Mouse (Mus musculus): ENCODE results near the gene Zzef1. TPM values are rescaled to one million over a fixed set of nuclear protein-coding genes. Genes with fewer than 3 reads are reported as not detected.
A peak's percentile ranks its signal among the peaks of the same experiment; 100 is the strongest.

Zzef1 gene
- polyA plus RNA-seq, 1 experiment from 2014 or later, result 8.8 TPM

- H3K36me3 ChIP-seq (ENCODE audit: insufficient read depth, low read length), result peaks cover 22% of the 10 kb centered on the region
- no peak for ATAC-seq (ENCODE audit: low FRiP score, low TSS enrichment)
- no peaks in the 10 kb centered on the region for H3K4me1 ChIP-seq (ENCODE audit: insufficient read depth, low read length)
- no peaks in the 10 kb centered on the region for H3K27me3 ChIP-seq (ENCODE audit: insufficient read depth, low read length)
- no peak overlapping the region for H3K9ac ChIP-seq (replicated peaks; ENCODE audit: low read length)
- no peak overlapping the region for H3K27ac ChIP-seq (ENCODE audit: low read length)
- WGBS, result 43% methylated on average over 3 of the region's 3 CpGs
- no peaks in the 10 kb centered on the region for H3K9me3 ChIP-seq (ENCODE audit: low read length)
- no peak overlapping the region for H3K4me3 ChIP-seq (ENCODE audit: low read length)
- H3K4me2 ChIP-seq (replicated peaks; ENCODE audit: low read depth, low read length), result no peak overlapping the region
Observed at GRCm38 (mm10) chr11:72854251-72854650, 58.2 kb downstream of the Zzef1 start.

GRCm38 (mm10) chr11:72856764-72857163, 60.7 kb downstream of the Zzef1 start:
- no peak overlapping the region for H3K27ac ChIP-seq (ENCODE audit: low read length)
- no peaks in the 10 kb centered on the region for H3K9me3 ChIP-seq (ENCODE audit: low read length)
- H3K4me3 ChIP-seq (ENCODE audit: low read length), result no peak overlapping the region
- H3K9ac ChIP-seq (replicated peaks; ENCODE audit: low read length), result no peak overlapping the region
- WGBS, result 78% methylated on average over 2 of the region's 2 CpGs
- peaks cover 24% of the 10 kb centered on the region for H3K36me3 ChIP-seq (ENCODE audit: insufficient read depth, low read length)
- no peaks in the 10 kb centered on the region for H3K27me3 ChIP-seq (ENCODE audit: insufficient read depth, low read length)
- ATAC-seq (ENCODE audit: low FRiP score, low TSS enrichment), result no peak
- no peaks in the 10 kb centered on the region for H3K4me1 ChIP-seq (ENCODE audit: insufficient read depth, low read length)
- no peak overlapping the region for H3K4me2 ChIP-seq (replicated peaks; ENCODE audit: low read depth, low read length)

GRCm38 (mm10) chr11:72861236-72861635, 65.2 kb downstream of the Zzef1 start:
- Histone ChIP-seq H3K27me3 (ENCODE audit: insufficient read depth, low read length) (no peaks in the 10 kb centered on the region), H3K9me3 (ENCODE audit: low read length) (no peaks in the 10 kb centered on the region), H3K4me2 (replicated peaks; ENCODE audit: low read depth, low read length) (no peak overlapping the region), H3K4me1 (ENCODE audit: insufficient read depth, low read length) (no peaks in the 10 kb centered on the region), H3K4me3 (ENCODE audit: low read length) (no peak overlapping the region), H3K27ac (ENCODE audit: low read length) (no peak overlapping the region), H3K36me3 (ENCODE audit: insufficient read depth, low read length) (peaks cover 30% of the 10 kb centered on the region), H3K9ac (replicated peaks; ENCODE audit: low read length) (no peak overlapping the region)
- no peak for ATAC-seq (ENCODE audit: low FRiP score, low TSS enrichment)
- WGBS, result 93% methylated on average over 3 of the region's 3 CpGs

GRCm38 (mm10) chr11:72866446-72866845, 70.4 kb downstream of the Zzef1 start:
- Histone ChIP-seq H3K27ac (ENCODE audit: low read length) (no peak overlapping the region), H3K4me2 (replicated peaks; ENCODE audit: low read depth, low read length) (no peak overlapping the region), H3K27me3 (ENCODE audit: insufficient read depth, low read length) (no peaks in the 10 kb centered on the region), H3K9me3 (ENCODE audit: low read length) (no peaks in the 10 kb centered on the region), H3K36me3 (ENCODE audit: insufficient read depth, low read length) (peaks cover 38% of the 10 kb centered on the region), H3K9ac (replicated peaks; ENCODE audit: low read length) (no peak overlapping the region), H3K4me1 (ENCODE audit: insufficient read depth, low read length) (no peaks in the 10 kb centered on the region), H3K4me3 (ENCODE audit: low read length) (no peak overlapping the region)
- ATAC-seq (ENCODE audit: low FRiP score, low TSS enrichment), result no peak
- WGBS, result 88% methylated on average over 7 of the region's 7 CpGs

- H3K9me3 ChIP-seq (ENCODE audit: low read length), result no peaks in the 10 kb centered on the region
- no peak for ATAC-seq (ENCODE audit: low FRiP score, low TSS enrichment)
- no peak overlapping the region for H3K4me3 ChIP-seq (ENCODE audit: low read length)
- H3K4me1 ChIP-seq (ENCODE audit: insufficient read depth, low read length), result no peaks in the 10 kb centered on the region
- 89% methylated on average over 1 of the region's 1 CpGs for WGBS
- no peaks in the 10 kb centered on the region for H3K27me3 ChIP-seq (ENCODE audit: insufficient read depth, low read length)
- H3K36me3 ChIP-seq (ENCODE audit: insufficient read depth, low read length), result peaks cover 28% of the 10 kb centered on the region
- H3K4me2 ChIP-seq (replicated peaks; ENCODE audit: low read depth, low read length), result no peak overlapping the region
- no peak overlapping the region for H3K27ac ChIP-seq (ENCODE audit: low read length)
- H3K9ac ChIP-seq (replicated peaks; ENCODE audit: low read length), result no peak overlapping the region
Observed at GRCm38 (mm10) chr11:72872061-72872460, 76.0 kb downstream of the Zzef1 start.

- no peak overlapping the region for H3K4me3 ChIP-seq (ENCODE audit: low read length)
- H3K4me2 ChIP-seq (replicated peaks; ENCODE audit: low read depth, low read length), result no peak overlapping the region
- no peak overlapping the region for H3K9ac ChIP-seq (replicated peaks; ENCODE audit: low read length)
- H3K36me3 ChIP-seq (ENCODE audit: insufficient read depth, low read length), result peaks cover 34% of the 10 kb centered on the region
- H3K9me3 ChIP-seq (ENCODE audit: low read length), result no peaks in the 10 kb centered on the region
- ATAC-seq (ENCODE audit: low FRiP score, low TSS enrichment), result no peak
- 78% methylated on average over 1 of the region's 1 CpGs for WGBS
- no peaks in the 10 kb centered on the region for H3K27me3 ChIP-seq (ENCODE audit: insufficient read depth, low read length)
- no peak overlapping the region for H3K27ac ChIP-seq (ENCODE audit: low read length)
- H3K4me1 ChIP-seq (ENCODE audit: insufficient read depth, low read length), result no peaks in the 10 kb centered on the region
Observed at GRCm38 (mm10) chr11:72892623-72893022, 96.6 kb downstream of the Zzef1 start.

- 45% methylated on average over 4 of the region's 4 CpGs for WGBS
- H3K36me3 ChIP-seq (ENCODE audit: insufficient read depth, low read length), result peaks cover 33% of the 10 kb centered on the region
- H3K27ac ChIP-seq (ENCODE audit: low read length), result no peak overlapping the region
- H3K4me1 ChIP-seq (ENCODE audit: insufficient read depth, low read length), result no peaks in the 10 kb centered on the region
- H3K9ac ChIP-seq (replicated peaks; ENCODE audit: low read length), result no peak overlapping the region
- H3K27me3 ChIP-seq (ENCODE audit: insufficient read depth, low read length), result no peaks in the 10 kb centered on the region
- no peak for ATAC-seq (ENCODE audit: low FRiP score, low TSS enrichment)
- H3K4me3 ChIP-seq (ENCODE audit: low read length), result no peak overlapping the region
- no peaks in the 10 kb centered on the region for H3K9me3 ChIP-seq (ENCODE audit: low read length)
- no peak overlapping the region for H3K4me2 ChIP-seq (replicated peaks; ENCODE audit: low read depth, low read length)
Observed at GRCm38 (mm10) chr11:72908391-72908790, 112.4 kb downstream of the Zzef1 start.

GRCm38 (mm10) chr11:72917299-72917996, 121.4 kb downstream of the Zzef1 start:
- Histone ChIP-seq H3K36me3 (ENCODE audit: insufficient read depth, low read length) (peaks cover 39% of the 10 kb centered on the region), H3K4me1 (ENCODE audit: insufficient read depth, low read length) (no peaks in the 10 kb centered on the region)
- WGBS, result 82% methylated on average over 7 of the region's 7 CpGs

GRCm38 (mm10) chr11:72923116-72923515, 127.1 kb downstream of the Zzef1 start:
- WGBS, result 32% methylated on average over 4 of the region's 4 CpGs
- H3K36me3 ChIP-seq (ENCODE audit: insufficient read depth, low read length), result peaks cover 29% of the 10 kb centered on the region
- H3K4me1 ChIP-seq (ENCODE audit: insufficient read depth, low read length), result peaks cover 6% of the 10 kb centered on the region; the same call in 1 of the 2 replicates
- no peak overlapping the region for H3K4me3 ChIP-seq (ENCODE audit: low read length)
- H3K9ac ChIP-seq (replicated peaks; ENCODE audit: low read length), result no peak overlapping the region
- no peaks in the 10 kb centered on the region for H3K9me3 ChIP-seq (ENCODE audit: low read length)
- H3K27me3 ChIP-seq (ENCODE audit: insufficient read depth, low read length), result no peaks in the 10 kb centered on the region
- peak; percentile 37; the same call in 1 of the 2 replicates for ATAC-seq (ENCODE audit: low FRiP score, low TSS enrichment)
- no peak overlapping the region for H3K27ac ChIP-seq (ENCODE audit: low read length)
- no peak overlapping the region for H3K4me2 ChIP-seq (replicated peaks; ENCODE audit: low read depth, low read length)

More at GRCm38 (mm10) chr11:72917299-72917996, 121.4 kb downstream of the Zzef1 start:
- Histone ChIP-seq H3K9ac (replicated peaks; ENCODE audit: low read length) (no peak overlapping the region), H3K4me3 (ENCODE audit: low read length) (no peak overlapping the region), H3K4me2 (replicated peaks; ENCODE audit: low read depth, low read length) (no peak overlapping the region), H3K9me3 (ENCODE audit: low read length) (no peaks in the 10 kb centered on the region), H3K27ac (ENCODE audit: low read length) (no peak overlapping the region), H3K27me3 (ENCODE audit: insufficient read depth, low read length) (no peaks in the 10 kb centered on the region)
- no peak for ATAC-seq (ENCODE audit: low FRiP score, low TSS enrichment)

GRCm38 (mm10) chr11:72924458-72924857, 128.4 kb downstream of the Zzef1 start:
- Histone ChIP-seq H3K36me3 (ENCODE audit: insufficient read depth, low read length) (peaks cover 25% of the 10 kb centered on the region; the same call in 1 of the 2 replicates), H3K4me1 (ENCODE audit: insufficient read depth, low read length) (peaks cover 6% of the 10 kb centered on the region; the same call in 1 of the 2 replicates), H3K4me3 (ENCODE audit: low read length) (no peak overlapping the region), H3K27ac (ENCODE audit: low read length) (no peak overlapping the region), H3K4me2 (replicated peaks; ENCODE audit: low read depth, low read length) (no peak overlapping the region), H3K9me3 (ENCODE audit: low read length) (no peaks in the 10 kb centered on the region), H3K27me3 (ENCODE audit: insufficient read depth, low read length) (no peaks in the 10 kb centered on the region), H3K9ac (replicated peaks; ENCODE audit: low read length) (no peak overlapping the region; the same call in 1 of the 2 replicates)
- WGBS, result 77% methylated on average over 1 of the region's 1 CpGs
- ATAC-seq (ENCODE audit: low FRiP score, low TSS enrichment), result no peak
